Mouse (Mus musculus): ENCODE data around the gene Bcl11b.

GRCm38 (mm10) chr12:107928464-107928901, 74.9 kb downstream of the Bcl11b start:
- TF ChIP-seq CTCF (IDR thresholded peaks at IDR 0.05) (no peak), EP300 (IDR thresholded peaks at IDR 0.05; ENCODE audit: insufficient read depth, low read depth, low read length) (no peak)
